Mouse (Mus musculus): Measurements from ENCODE around the gene Cphx2. TPM values are rescaled to one million over a fixed set of nuclear protein-coding genes. Genes with fewer than 3 reads are reported as not detected.
"Not testable (repeated sequence)": the region's sequence is repeated elsewhere in the genome, so short reads cannot be mapped to it uniquely, and the experiment has no call there.

Cphx2 gene
- not detected for polyA plus RNA-seq (2012; fragmentation: generic; extraction: Trizol)

DNA sequence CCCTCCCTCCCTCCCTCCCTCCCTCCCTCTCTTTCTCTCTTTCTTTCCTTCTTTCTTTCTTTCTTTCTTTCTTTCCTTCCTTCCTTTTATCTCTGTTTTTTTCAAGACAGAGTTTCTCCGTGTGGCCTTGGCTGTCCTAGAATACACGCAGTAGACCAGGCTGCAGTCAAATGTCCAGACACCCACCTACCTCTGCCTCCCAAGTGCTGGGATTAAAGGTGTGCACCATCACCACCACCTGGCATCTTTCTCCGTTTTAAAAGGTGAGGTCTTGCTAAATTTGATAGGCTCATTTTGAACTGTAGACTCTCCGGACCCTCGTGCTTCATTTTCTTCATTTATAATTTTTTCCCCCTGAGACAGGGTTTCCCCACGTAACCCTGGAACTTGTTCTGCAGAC, at the start of gene Cphx2:
Gene Cphx2 (plus strand): TSS at position 301 of the 400 bp plus-strand sequence.
- not testable (repeated sequence) for H3K27me3 ChIP-seq (ENCODE audit: control insufficient read depth, insufficient read depth, insufficient read length); H3ac ChIP-seq (ENCODE audit: control insufficient read depth, insufficient read length); H3K4me3 ChIP-seq; H3K36me3 ChIP-seq (ENCODE audit: control insufficient read depth, insufficient read depth); H3K4me2 ChIP-seq (ENCODE audit: low read depth); H3K79me2 ChIP-seq (ENCODE audit: control insufficient read depth, insufficient read depth)

DNA sequence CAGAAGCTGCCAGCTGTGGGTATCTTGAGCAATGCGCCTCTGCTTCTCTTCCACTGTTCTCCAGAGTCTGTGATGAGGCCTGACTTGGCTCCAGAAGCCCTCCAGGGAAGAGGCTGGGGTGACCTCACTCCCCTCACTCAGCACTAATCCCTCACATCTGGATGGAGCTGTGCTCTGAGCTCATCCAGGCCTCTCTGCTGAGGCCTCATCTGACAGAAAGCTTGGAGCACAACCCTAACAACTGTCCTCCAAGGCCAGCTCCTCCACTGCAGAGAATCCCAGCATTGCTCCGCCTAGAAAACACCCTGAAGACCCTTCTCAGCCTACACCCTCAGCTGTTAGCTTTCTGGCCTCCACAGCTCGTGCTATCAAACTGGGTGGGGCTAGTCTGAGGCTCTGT, 47.0 kb upstream of the Cphx2 start:
- H3K4me3 ChIP-seq; H3K4me2 ChIP-seq (ENCODE audit: low read depth); H3K27me3 ChIP-seq (ENCODE audit: control insufficient read depth, insufficient read depth, insufficient read length); H3K36me3 ChIP-seq (ENCODE audit: control insufficient read depth, insufficient read depth); H3K79me2 ChIP-seq (ENCODE audit: control insufficient read depth, insufficient read depth); H3ac ChIP-seq (ENCODE audit: control insufficient read depth, insufficient read length): not testable (repeated sequence)

DNA sequence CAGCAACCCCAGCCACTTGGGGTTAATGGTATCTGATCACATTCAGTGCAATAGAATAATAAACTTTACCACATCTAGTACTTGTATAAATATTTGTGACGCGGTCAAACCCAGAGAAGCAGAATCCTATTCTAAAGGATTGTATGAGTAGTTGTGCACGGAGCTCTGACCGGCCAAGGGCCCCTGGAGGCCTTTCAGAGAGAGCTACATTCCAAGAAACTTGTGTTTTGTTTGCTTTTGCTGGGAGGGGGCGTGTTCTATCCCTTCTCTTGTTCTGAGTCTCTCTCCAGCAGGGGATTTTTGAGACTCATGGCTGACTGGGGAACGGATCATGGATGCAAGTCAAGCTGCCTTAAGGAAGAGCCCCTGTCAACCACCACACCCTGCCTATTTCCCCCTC, 45.9 kb upstream of the Cphx2 start:
- H3K79me2 ChIP-seq (ENCODE audit: control insufficient read depth, insufficient read depth); H3K36me3 ChIP-seq (ENCODE audit: control insufficient read depth, insufficient read depth); H3K4me2 ChIP-seq (ENCODE audit: low read depth); H3K27me3 ChIP-seq (ENCODE audit: control insufficient read depth, insufficient read depth, insufficient read length); H3K4me3 ChIP-seq; H3ac ChIP-seq (ENCODE audit: control insufficient read depth, insufficient read length): not testable (repeated sequence)

DNA sequence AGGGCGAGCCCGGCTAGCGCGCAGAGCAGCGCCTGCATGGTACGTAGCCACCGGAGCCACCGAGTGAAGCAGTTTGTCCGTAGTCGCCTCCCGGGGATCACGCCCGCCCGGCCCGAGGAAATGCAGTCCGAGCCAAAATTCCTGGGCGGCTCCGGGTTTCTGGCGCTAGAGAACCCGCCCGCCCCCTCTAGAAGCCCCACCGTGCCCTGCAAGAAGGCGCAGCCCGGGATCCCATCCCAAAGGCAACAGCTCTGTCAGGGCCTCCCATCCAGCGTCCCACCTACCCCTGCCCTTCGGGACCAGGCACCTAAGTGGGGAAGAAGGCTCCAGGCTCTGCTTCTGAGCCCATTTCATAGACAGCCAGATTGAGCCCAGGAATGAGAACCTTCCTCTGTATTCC, 38.7 kb upstream of the Cphx2 start, which contains the start of gene Gm9780:
Gene Gm9780 (minus strand): TSS at position 101 of the 400 bp plus-strand sequence.
- not testable (repeated sequence) for H3K4me3 ChIP-seq; H3K36me3 ChIP-seq (ENCODE audit: control insufficient read depth, insufficient read depth); H3ac ChIP-seq (ENCODE audit: control insufficient read depth, insufficient read length); H3K79me2 ChIP-seq (ENCODE audit: control insufficient read depth, insufficient read depth); H3K4me2 ChIP-seq (ENCODE audit: low read depth); H3K27me3 ChIP-seq (ENCODE audit: control insufficient read depth, insufficient read depth, insufficient read length)

DNA sequence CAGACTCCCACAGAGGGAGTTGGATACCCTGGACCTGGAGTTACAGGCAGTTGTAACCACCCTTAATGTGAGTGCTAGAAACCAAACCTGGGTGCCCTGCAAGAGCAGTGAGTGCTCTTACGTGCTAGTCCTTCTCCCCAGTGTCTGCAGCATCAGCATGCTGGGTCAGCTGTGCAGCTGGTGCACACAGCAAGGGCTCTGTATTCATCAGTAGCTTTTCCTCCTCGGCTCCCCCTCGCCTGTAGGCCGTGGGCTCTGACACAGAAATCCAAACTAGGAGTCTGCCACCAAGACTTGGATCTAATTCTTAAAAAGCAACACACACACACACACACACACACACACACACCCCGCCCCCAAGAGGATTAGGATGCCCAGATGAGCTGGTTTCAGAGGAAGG, 36.3 kb upstream of the Cphx2 start:
- not testable (repeated sequence) for H3K36me3 ChIP-seq (ENCODE audit: control insufficient read depth, insufficient read depth); H3K79me2 ChIP-seq (ENCODE audit: control insufficient read depth, insufficient read depth); H3K27me3 ChIP-seq (ENCODE audit: control insufficient read depth, insufficient read depth, insufficient read length); H3ac ChIP-seq (ENCODE audit: control insufficient read depth, insufficient read length); H3K4me2 ChIP-seq (ENCODE audit: low read depth); H3K4me3 ChIP-seq

DNA sequence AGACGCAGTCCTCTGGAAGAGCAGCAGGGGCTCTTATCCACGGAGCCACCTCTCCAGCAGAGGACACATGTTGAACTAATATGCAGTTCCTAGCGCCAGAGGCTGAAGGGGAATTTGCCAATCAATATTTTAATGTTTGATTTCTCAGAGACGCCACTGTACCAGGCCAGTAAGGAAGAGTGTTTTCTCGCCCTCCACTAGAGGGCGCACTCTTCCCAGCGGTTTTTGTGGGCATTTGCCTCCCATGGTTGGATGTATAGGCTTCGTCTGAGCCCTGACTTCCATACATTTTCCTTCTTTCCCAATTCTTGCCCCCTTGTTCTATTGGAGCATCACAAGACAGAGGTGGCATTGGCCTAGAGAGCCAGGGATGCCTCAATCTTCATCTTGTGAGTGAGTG, 34.3 kb upstream of the Cphx2 start:
- H3K79me2 ChIP-seq (ENCODE audit: control insufficient read depth, insufficient read depth); H3ac ChIP-seq (ENCODE audit: control insufficient read depth, insufficient read length); H3K27me3 ChIP-seq (ENCODE audit: control insufficient read depth, insufficient read depth, insufficient read length); H3K4me3 ChIP-seq; H3K4me2 ChIP-seq (ENCODE audit: low read depth); H3K36me3 ChIP-seq (ENCODE audit: control insufficient read depth, insufficient read depth): not testable (repeated sequence)

DNA sequence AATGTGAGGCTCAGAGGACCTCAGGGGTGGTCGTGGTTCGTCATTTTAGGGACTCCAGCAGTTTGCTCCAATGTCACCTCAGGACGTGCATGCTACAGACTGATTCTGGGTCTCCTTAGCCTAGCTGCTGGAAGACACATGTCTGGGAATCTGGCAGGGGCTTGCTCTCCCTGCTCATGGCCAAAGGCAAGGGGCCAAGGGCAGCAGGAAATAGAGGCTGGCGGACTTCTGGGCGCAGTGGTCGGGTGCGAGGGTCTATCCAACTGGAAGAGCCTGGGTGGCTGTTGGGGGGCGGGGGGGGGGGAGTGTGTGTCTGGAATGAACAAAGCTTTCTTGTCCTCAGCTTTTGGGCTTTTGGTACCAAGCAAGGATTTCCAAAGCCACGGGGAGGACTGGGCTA, 32.5 kb upstream of the Cphx2 start:
- not testable (repeated sequence) for H3K4me2 ChIP-seq (ENCODE audit: low read depth); H3K27me3 ChIP-seq (ENCODE audit: control insufficient read depth, insufficient read depth, insufficient read length); H3K79me2 ChIP-seq (ENCODE audit: control insufficient read depth, insufficient read depth); H3K36me3 ChIP-seq (ENCODE audit: control insufficient read depth, insufficient read depth); H3K4me3 ChIP-seq; H3ac ChIP-seq (ENCODE audit: control insufficient read depth, insufficient read length)

DNA sequence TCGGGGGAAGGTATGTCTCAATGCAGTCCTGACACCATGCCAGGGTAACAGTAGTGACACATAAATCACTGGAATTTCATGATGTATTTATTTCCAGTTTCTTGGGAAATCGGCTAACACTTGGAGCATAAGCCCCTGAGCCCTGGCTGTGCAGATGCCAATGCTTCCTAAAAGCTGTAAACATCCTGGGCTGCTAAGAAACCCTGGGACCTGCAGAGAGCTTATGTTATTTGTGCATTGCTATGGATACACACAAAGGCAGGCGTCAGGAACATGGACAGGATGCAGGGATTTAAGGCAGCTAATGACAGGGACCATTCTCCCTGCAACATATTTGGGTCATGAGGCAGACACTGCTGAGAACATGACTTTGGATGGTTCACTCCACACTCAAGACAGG, 23.1 kb upstream of the Cphx2 start:
- not testable (repeated sequence) for H3ac ChIP-seq (ENCODE audit: control insufficient read depth, insufficient read length); H3K27me3 ChIP-seq (ENCODE audit: control insufficient read depth, insufficient read depth, insufficient read length); H3K4me3 ChIP-seq; H3K36me3 ChIP-seq (ENCODE audit: control insufficient read depth, insufficient read depth); H3K79me2 ChIP-seq (ENCODE audit: control insufficient read depth, insufficient read depth); H3K4me2 ChIP-seq (ENCODE audit: low read depth)

DNA sequence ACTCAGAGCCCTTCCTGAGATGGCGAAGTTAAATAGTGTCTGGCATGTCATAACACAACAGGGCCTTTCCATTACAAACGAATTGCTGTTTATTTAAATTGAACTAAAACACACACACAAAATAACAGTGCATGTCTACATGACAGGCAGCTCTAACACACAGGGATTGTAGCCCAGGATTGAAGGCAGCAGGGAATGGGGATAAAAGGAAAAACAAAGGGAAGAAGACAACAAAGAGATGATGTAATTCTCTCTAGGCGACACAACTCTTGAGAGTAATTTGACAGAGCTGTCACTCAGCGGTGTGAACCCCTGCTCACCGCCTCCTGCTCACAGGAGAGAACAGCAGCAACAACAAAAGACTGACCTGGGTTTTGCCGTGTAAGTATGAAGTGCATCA, 22.0 kb upstream of the Cphx2 start:
- not testable (repeated sequence) for H3K4me3 ChIP-seq; H3K79me2 ChIP-seq (ENCODE audit: control insufficient read depth, insufficient read depth); H3ac ChIP-seq (ENCODE audit: control insufficient read depth, insufficient read length); H3K27me3 ChIP-seq (ENCODE audit: control insufficient read depth, insufficient read depth, insufficient read length); H3K36me3 ChIP-seq (ENCODE audit: control insufficient read depth, insufficient read depth); H3K4me2 ChIP-seq (ENCODE audit: low read depth)

DNA sequence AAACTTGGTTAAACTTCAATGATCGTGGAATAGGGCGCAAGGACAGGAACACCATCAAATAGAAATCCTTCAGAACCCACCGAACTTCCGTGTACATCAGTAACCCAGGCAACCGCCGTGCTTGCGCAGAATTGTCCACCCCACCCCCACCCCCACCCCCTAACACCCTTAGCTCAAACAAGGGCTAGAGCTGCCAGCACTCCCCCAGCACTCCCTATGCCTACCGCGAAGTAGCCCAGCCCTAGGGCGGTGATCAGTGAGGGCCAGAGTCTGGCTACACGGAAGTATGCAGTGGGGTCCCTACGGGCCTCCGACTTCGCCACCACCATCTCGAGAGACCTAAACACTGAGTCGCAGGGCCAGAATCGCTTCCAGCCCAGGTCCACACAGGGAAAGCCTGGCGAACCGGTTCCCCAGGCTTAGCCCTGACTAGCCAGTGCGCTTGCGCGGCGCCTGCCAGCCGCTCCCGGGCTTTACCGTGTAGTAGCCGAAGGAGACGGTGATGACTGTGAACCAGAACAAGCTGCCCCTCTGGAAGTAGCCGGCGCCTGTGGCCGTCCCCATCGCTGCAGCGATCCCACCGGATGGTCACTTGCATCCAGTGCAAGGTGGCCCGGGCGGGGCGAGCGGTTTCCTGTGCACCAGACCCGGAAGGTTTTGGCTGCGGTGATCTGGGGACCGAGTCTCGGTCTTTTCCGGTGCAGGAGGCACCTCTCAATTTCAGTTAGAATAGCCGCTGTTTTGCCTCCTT, 14.6 kb upstream of the Cphx2 start:
- H3ac ChIP-seq (ENCODE audit: control insufficient read depth, insufficient read length); H3K27me3 ChIP-seq (ENCODE audit: control insufficient read depth, insufficient read depth, insufficient read length); H3K4me2 ChIP-seq (ENCODE audit: low read depth): not testable (repeated sequence)

DNA sequence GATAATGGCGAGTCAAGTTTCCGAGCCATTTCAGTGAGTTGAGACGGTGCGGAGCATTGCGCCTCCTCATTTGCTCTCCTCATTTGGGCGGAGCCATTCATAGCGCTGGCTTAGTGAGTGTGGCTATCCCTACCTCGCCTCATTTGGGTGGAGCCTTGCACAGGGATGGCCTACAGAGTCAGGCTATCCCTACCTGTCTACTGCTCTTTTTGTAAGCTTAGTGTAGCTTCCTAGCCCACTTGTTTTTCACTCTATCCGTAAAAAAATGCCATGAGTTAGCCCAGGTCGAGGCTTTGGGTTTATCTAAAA, 14.0 kb upstream of the Cphx2 start, which contains the start of gene Tmem254c:
Gene Tmem254c (minus strand): TSS at position 31 of the 309 bp plus-strand sequence.
- not testable (repeated sequence) for H3K36me3 ChIP-seq (ENCODE audit: control insufficient read depth, insufficient read depth); H3K79me2 ChIP-seq (ENCODE audit: control insufficient read depth, insufficient read depth); H3K4me3 ChIP-seq; H3K4me2 ChIP-seq (ENCODE audit: low read depth); H3ac ChIP-seq (ENCODE audit: control insufficient read depth, insufficient read length); H3K27me3 ChIP-seq (ENCODE audit: control insufficient read depth, insufficient read depth, insufficient read length)

More for the DNA sequence above, 14.6 kb upstream of the Cphx2 start:
- not testable (repeated sequence) for H3K36me3 ChIP-seq (ENCODE audit: control insufficient read depth, insufficient read depth); H3K4me3 ChIP-seq; H3K79me2 ChIP-seq (ENCODE audit: control insufficient read depth, insufficient read depth)

DNA sequence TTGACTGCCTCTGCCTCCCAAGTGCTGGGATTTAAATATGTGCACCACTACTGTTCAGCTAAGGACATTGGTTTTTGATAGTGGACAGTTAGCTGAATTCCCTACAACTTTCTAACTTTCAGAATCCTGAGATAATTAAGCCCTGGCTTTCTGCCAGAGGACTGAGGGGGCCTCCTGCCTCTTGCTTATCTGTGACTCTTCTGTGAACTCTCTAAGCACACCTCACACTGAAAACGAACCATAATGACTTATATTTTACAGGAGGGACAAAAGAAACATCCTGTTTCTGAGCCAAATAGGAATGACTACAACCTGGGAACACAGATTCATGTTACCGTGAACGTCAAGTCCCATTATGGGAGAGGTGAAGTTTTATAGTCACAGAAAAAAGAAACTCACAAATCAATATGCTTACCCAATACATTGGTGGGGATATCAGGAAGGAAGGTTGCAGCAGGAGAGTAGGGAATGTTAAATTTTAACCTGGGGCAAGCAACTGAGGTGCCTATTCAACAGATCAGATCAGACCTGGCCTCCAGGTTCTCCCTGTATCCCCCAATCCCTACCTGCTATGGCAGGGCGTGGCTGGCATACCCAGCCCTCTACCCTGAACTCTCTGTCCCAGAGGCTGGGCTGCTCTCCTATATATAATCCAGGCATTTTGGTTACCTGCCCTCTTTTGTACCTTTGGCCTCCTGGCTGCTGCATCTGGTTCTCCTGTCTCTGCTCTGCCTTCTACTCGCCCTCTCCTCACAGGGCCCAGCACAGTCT, 4.5 kb upstream of the Cphx2 start:
- not testable (repeated sequence) for H3K4me3 ChIP-seq; H3ac ChIP-seq (ENCODE audit: control insufficient read depth, insufficient read length); H3K36me3 ChIP-seq (ENCODE audit: control insufficient read depth, insufficient read depth); H3K4me2 ChIP-seq (ENCODE audit: low read depth); H3K27me3 ChIP-seq (ENCODE audit: control insufficient read depth, insufficient read depth, insufficient read length); H3K79me2 ChIP-seq (ENCODE audit: control insufficient read depth, insufficient read depth)

DNA sequence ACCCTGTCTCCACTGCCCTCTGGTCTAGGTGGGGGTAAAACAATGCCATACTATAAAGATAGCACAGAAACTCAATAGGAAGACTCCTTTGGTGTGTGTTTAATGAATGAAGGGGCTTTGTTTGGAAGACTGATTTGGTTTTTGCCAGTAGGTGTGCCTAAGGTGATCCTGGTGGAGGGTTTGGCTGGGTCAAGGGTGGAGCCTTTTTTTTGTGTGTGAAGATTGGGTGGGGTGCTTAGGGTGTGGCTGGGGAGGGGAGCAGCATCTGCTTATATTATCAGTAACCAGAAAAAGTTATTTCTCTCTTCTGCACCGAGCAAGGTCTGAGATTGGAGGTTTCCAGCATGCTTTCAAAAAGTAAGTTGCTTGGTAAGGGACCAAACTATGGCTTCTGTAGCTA, 681 bp downstream of the Cphx2 start, which contains the start of gene Cphx3:
Gene Cphx3 (plus strand): TSS at position 301 of the 400 bp plus-strand sequence.
- not testable (repeated sequence) for H3K36me3 ChIP-seq (ENCODE audit: control insufficient read depth, insufficient read depth); H3K4me2 ChIP-seq (ENCODE audit: low read depth); H3K79me2 ChIP-seq (ENCODE audit: control insufficient read depth, insufficient read depth); H3ac ChIP-seq (ENCODE audit: control insufficient read depth, insufficient read length); H3K4me3 ChIP-seq; H3K27me3 ChIP-seq (ENCODE audit: control insufficient read depth, insufficient read depth, insufficient read length)
